Mouse (Mus musculus): ENCODE data around the gene Nanos2. TPM values are rescaled to one million over a fixed set of nuclear protein-coding genes. Genes with fewer than 3 reads are reported as not detected.

The Nanos2 gene
- total RNA-seq (2021): not detected

- intact Hi-C loops (cut with DNase I): no loop called here
- no peak for DNase-seq (ENCODE audit: low spot score)
Observed at GRCm38 (mm10) chr7:18987100-18987499, at the start of gene Nanos2. TSS of gene Nanos2 (plus strand) at chr7:18987400.

- DNase-seq (ENCODE audit: low spot score): no peak
- intact Hi-C loops (cut with DNase I): no loop called here
Observed at GRCm38 (mm10) chr7:18942376-18942775, 44.8 kb upstream of the Nanos2 start.

- intact Hi-C loops (cut with DNase I): no loop called here
Observed at GRCm38 (mm10) chr7:18942815-18943214, 44.4 kb upstream of the Nanos2 start.

GRCm38 (mm10) chr7:18948151-18948550 lies 39.0 kb upstream of the Nanos2 start:
- intact Hi-C loops (cut with DNase I): loop anchor here (1.0 kb wide), 2 partner anchors 10 to 21 kb away; no protein-coding TSS in a partner anchor
- DNase-seq (ENCODE audit: low spot score): peak; percentile 72

More at GRCm38 (mm10) chr7:18942815-18943214, 44.4 kb upstream of the Nanos2 start:
- DNase-seq (ENCODE audit: low spot score): no peak

GRCm38 (mm10) chr7:18949781-18950522 lies 37.2 kb upstream of the Nanos2 start:
- intact Hi-C loops (cut with DNase I): no loop called here
- DNase-seq (ENCODE audit: low spot score): no peak

- no peak for DNase-seq (ENCODE audit: low spot score)
- intact Hi-C loops (cut with DNase I): no loop called here
Observed at GRCm38 (mm10) chr7:18950523-18951315, 36.5 kb upstream of the Nanos2 start.

GRCm38 (mm10) chr7:18951397-18951796 lies 35.8 kb upstream of the Nanos2 start:
- intact Hi-C loops (cut with DNase I): no loop called here
- DNase-seq (ENCODE audit: low spot score): no peak

GRCm38 (mm10) chr7:18957569-18958383 lies 29.4 kb upstream of the Nanos2 start:
- DNase-seq (ENCODE audit: low spot score): peak; percentile 34
- intact Hi-C loops (cut with DNase I): loop anchor here (1.0 kb wide), 1 partner anchor 9 kb away; no protein-coding TSS in a partner anchor

- DNase-seq (ENCODE audit: low spot score): no peak
- intact Hi-C loops (cut with DNase I): loop anchor here (1.0 kb wide), 1 partner anchor 10 kb away; no protein-coding TSS in a partner anchor
Observed at GRCm38 (mm10) chr7:18958384-18958766, 28.8 kb upstream of the Nanos2 start.

GRCm38 (mm10) chr7:18959446-18959845 lies 27.8 kb upstream of the Nanos2 start:
- intact Hi-C loops (cut with DNase I): no loop called here
- no peak for DNase-seq (ENCODE audit: low spot score)

GRCm38 (mm10) chr7:18962171-18962792 lies 24.9 kb upstream of the Nanos2 start:
- DNase-seq (ENCODE audit: low spot score): no peak
- intact Hi-C loops (cut with DNase I): loop anchor here (5.0 kb wide), 1 partner anchor 55 kb away; no protein-coding TSS in a partner anchor

- intact Hi-C loops (cut with DNase I): loop anchor here (5.0 kb wide), 1 partner anchor 55 kb away; no protein-coding TSS in a partner anchor
- DNase-seq (ENCODE audit: low spot score): no peak
Observed at GRCm38 (mm10) chr7:18962795-18963194, 24.4 kb upstream of the Nanos2 start.

- intact Hi-C loops (cut with DNase I): loop anchor here (5.0 kb wide), 1 partner anchor 56 kb away; no protein-coding TSS in a partner anchor
- DNase-seq (ENCODE audit: low spot score): no peak
Observed at GRCm38 (mm10) chr7:18963294-18963843, 23.8 kb upstream of the Nanos2 start.

- intact Hi-C loops (cut with DNase I): loop anchor here (5.0 kb wide), 1 partner anchor 68 kb away; no protein-coding TSS in a partner anchor
- no peak for DNase-seq (ENCODE audit: low spot score)
Observed at GRCm38 (mm10) chr7:18965312-18965711, 21.9 kb upstream of the Nanos2 start.

- intact Hi-C loops (cut with DNase I): loop anchor here (5.0 kb wide), 1 partner anchor 70 kb away; no protein-coding TSS in a partner anchor
- no peak for DNase-seq (ENCODE audit: low spot score)
Observed at GRCm38 (mm10) chr7:18967603-18968002, 19.6 kb upstream of the Nanos2 start.

GRCm38 (mm10) chr7:18970956-18971355 lies 16.2 kb upstream of the Nanos2 start:
- DNase-seq (ENCODE audit: low spot score): no peak
- intact Hi-C loops (cut with DNase I): no loop called here

- DNase-seq (ENCODE audit: low spot score): no peak
- intact Hi-C loops (cut with DNase I): no loop called here
Observed at GRCm38 (mm10) chr7:18978381-18978780, 8.8 kb upstream of the Nanos2 start.

- no peak for DNase-seq (ENCODE audit: low spot score)
- intact Hi-C loops (cut with DNase I): no loop called here
Observed at GRCm38 (mm10) chr7:18986503-18986902, 697 bp upstream of the Nanos2 start.

GRCm38 (mm10) chr7:18987747-18988146 lies 547 bp downstream of the Nanos2 start:
- intact Hi-C loops (cut with DNase I): no loop called here
- no peak for DNase-seq (ENCODE audit: low spot score)

Measured in heart, postnatal 25 days (tissue).